Mouse (Mus musculus): ENCODE data around the gene Icam5. TPM values are rescaled to one million over a fixed set of nuclear protein-coding genes. Genes with fewer than 3 reads are reported as not detected.

Icam5 gene
- polyA plus RNA-seq, 1 experiment from 2014 or later = 0.15 TPM

GRCm38 (mm10) chr9:21072641-21073040 is 40.8 kb downstream of the Icam5 start:
- peaks cover 6% of the 10 kb centered on the region for H3K4me1 ChIP-seq (ENCODE audit: control insufficient read depth, insufficient read depth, low read length)
- H3K4me2 ChIP-seq (ENCODE audit: low read depth, low read length) = peak overlapping the region; percentile 78
- H3K9ac ChIP-seq (ENCODE audit: low read length) = peak overlapping the region; percentile 88
- H3K9me3 ChIP-seq (replicated peaks; ENCODE audit: control insufficient read depth, low read length) = no peaks in the 10 kb centered on the region
- peaks cover 20% of the 10 kb centered on the region; the same call in 1 of the 2 replicates for H3K36me3 ChIP-seq (ENCODE audit: control insufficient read depth, insufficient read depth, low read length)
- WGBS = 9% methylated on average over 4 of the region's 4 CpGs
- peak overlapping the region; percentile 69 for H3K4me3 ChIP-seq (replicated peaks; ENCODE audit: low read length)
- no peaks in the 10 kb centered on the region for H3K27me3 ChIP-seq (ENCODE audit: control insufficient read depth, insufficient read depth, low read length)
- peak overlapping the region; percentile 63; the same call in 1 of the 2 replicates for H3K27ac ChIP-seq (ENCODE audit: low read length)
- ATAC-seq (ENCODE audit: insufficient read depth, low FRiP score) = peak; percentile 8; the same call in 1 of the 2 replicates

- Histone ChIP-seq H3K4me1 (ENCODE audit: control insufficient read depth, insufficient read depth, low read length) (peaks cover 6% of the 10 kb centered on the region), H3K9ac (ENCODE audit: low read length) (peak within 1 kb of the TSS; percentile 88), H3K4me3 (replicated peaks; ENCODE audit: low read length) (peak within 1 kb of the TSS; percentile 69), H3K36me3 (ENCODE audit: control insufficient read depth, insufficient read depth, low read length) (peaks cover 22% of the 10 kb centered on the region; the same call in 1 of the 2 replicates), H3K9me3 (replicated peaks; ENCODE audit: control insufficient read depth, low read length) (no peaks in the 10 kb centered on the region), H3K27ac (ENCODE audit: low read length) (peak within 1 kb of the TSS; percentile 63; the same call in 1 of the 2 replicates), H3K4me2 (ENCODE audit: low read depth, low read length) (peak within 1 kb of the TSS; percentile 78), H3K27me3 (ENCODE audit: control insufficient read depth, insufficient read depth, low read length) (no peaks in the 10 kb centered on the region)
- 2% methylated on average over 58 of the region's 58 CpGs for WGBS
- peak; percentile 92 for ATAC-seq (ENCODE audit: insufficient read depth, low FRiP score)
These were observed 41.4 kb downstream of the Icam5 start, which contains the start of the genes Gm49373 and Fdx1l for GRCm38 (mm10) chr9:21073044-21073840. Gm49373 (minus strand) TSS chr9:21073096. Fdx1l (minus strand) TSS chr9:21073614.

GRCm38 (mm10) chr9:21074173-21074572 is 42.3 kb downstream of the Icam5 start:
- 82% methylated on average over 1 of the region's 1 CpGs for WGBS
- Histone ChIP-seq H3K4me2 (ENCODE audit: low read depth, low read length) (no peak overlapping the region), H3K27ac (ENCODE audit: low read length) (no peak overlapping the region), H3K27me3 (ENCODE audit: control insufficient read depth, insufficient read depth, low read length) (no peaks in the 10 kb centered on the region), H3K4me1 (ENCODE audit: control insufficient read depth, insufficient read depth, low read length) (peaks cover 6% of the 10 kb centered on the region), H3K9me3 (replicated peaks; ENCODE audit: control insufficient read depth, low read length) (no peaks in the 10 kb centered on the region), H3K4me3 (replicated peaks; ENCODE audit: low read length) (no peak overlapping the region), H3K36me3 (ENCODE audit: control insufficient read depth, insufficient read depth, low read length) (peaks cover 30% of the 10 kb centered on the region), H3K9ac (ENCODE audit: low read length) (0 out of 2 replicates have a peak overlapping the region, but pooled peaks have one; percentile 12)
- no peak for ATAC-seq (ENCODE audit: insufficient read depth, low FRiP score)

- Histone ChIP-seq H3K36me3 (ENCODE audit: control insufficient read depth, insufficient read depth, low read length) (peaks cover 44% of the 10 kb centered on the region), H3K9ac (ENCODE audit: low read length) (no peak overlapping the region), H3K4me1 (ENCODE audit: control insufficient read depth, insufficient read depth, low read length) (peaks cover 6% of the 10 kb centered on the region), H3K27me3 (ENCODE audit: control insufficient read depth, insufficient read depth, low read length) (no peaks in the 10 kb centered on the region), H3K4me2 (ENCODE audit: low read depth, low read length) (no peak overlapping the region), H3K9me3 (replicated peaks; ENCODE audit: control insufficient read depth, low read length) (no peaks in the 10 kb centered on the region), H3K4me3 (replicated peaks; ENCODE audit: low read length) (no peak overlapping the region), H3K27ac (ENCODE audit: low read length) (no peak overlapping the region)
- 85% methylated on average over 3 of the region's 3 CpGs for WGBS
- no peak for ATAC-seq (ENCODE audit: insufficient read depth, low FRiP score)
These were observed 43.8 kb downstream of the Icam5 start for GRCm38 (mm10) chr9:21075625-21076024.

- no peak overlapping the region for H3K4me3 ChIP-seq (replicated peaks; ENCODE audit: low read length)
- no peak overlapping the region for H3K9ac ChIP-seq (ENCODE audit: low read length)
- H3K4me1 ChIP-seq (ENCODE audit: control insufficient read depth, insufficient read depth, low read length) = no peaks in the 10 kb centered on the region
- no peaks in the 10 kb centered on the region for H3K27me3 ChIP-seq (ENCODE audit: control insufficient read depth, insufficient read depth, low read length)
- H3K4me2 ChIP-seq (ENCODE audit: low read depth, low read length) = no peak overlapping the region
- H3K9me3 ChIP-seq (replicated peaks; ENCODE audit: control insufficient read depth, low read length) = no peaks in the 10 kb centered on the region
- no peak overlapping the region for H3K27ac ChIP-seq (ENCODE audit: low read length)
- peaks cover 43% of the 10 kb centered on the region for H3K36me3 ChIP-seq (ENCODE audit: control insufficient read depth, insufficient read depth, low read length)
- ATAC-seq (ENCODE audit: insufficient read depth, low FRiP score) = no peak
- 83% methylated on average over 9 of the region's 9 CpGs for WGBS
These were observed 49.3 kb downstream of the Icam5 start for GRCm38 (mm10) chr9:21081127-21081526.

GRCm38 (mm10) chr9:21083324-21083723 is 51.5 kb downstream of the Icam5 start:
- Histone ChIP-seq H3K27me3 (ENCODE audit: control insufficient read depth, insufficient read depth, low read length) (no peaks in the 10 kb centered on the region), H3K36me3 (ENCODE audit: control insufficient read depth, insufficient read depth, low read length) (peaks cover 34% of the 10 kb centered on the region), H3K4me3 (replicated peaks; ENCODE audit: low read length) (no peak overlapping the region), H3K4me1 (ENCODE audit: control insufficient read depth, insufficient read depth, low read length) (no peaks in the 10 kb centered on the region), H3K9me3 (replicated peaks; ENCODE audit: control insufficient read depth, low read length) (no peaks in the 10 kb centered on the region), H3K4me2 (ENCODE audit: low read depth, low read length) (no peak overlapping the region), H3K9ac (ENCODE audit: low read length) (no peak overlapping the region), H3K27ac (ENCODE audit: low read length) (no peak overlapping the region)
- ATAC-seq (ENCODE audit: insufficient read depth, low FRiP score) = no peak
- 84% methylated on average over 3 of the region's 3 CpGs for WGBS

MicroRNAs encoded within 50 kb of the gene (microRNA counts, 519-probe panel; counts per million panel counts)
- microRNA mmu-miR-1900 = 2,861 counts per million, percentile 65 among the panel's probes with 10 or more counts

Small RNAs within 50 kb of the gene (microRNA-seq; reads per million reads assigned to microRNA genes)
- gene Mir1900 (not detected), gene Mir7082 (not detected)

Other genes starting within 250 kb of the Icam5 start
- gene Col5a3, start 217.0 kb upstream of the Icam5 start, polyA plus RNA-seq (2015; fragmentation: Nextera tagmentation; extraction: Ambion mirVana) = 3.1 and 3.3 TPM in 2 replicates
- not detected in 2 replicates for gene Rdh8, start 213.6 kb upstream of the Icam5 start, polyA plus RNA-seq (2015; fragmentation: Nextera tagmentation; extraction: Ambion mirVana)
- gene A230050P20Rik, start 163.4 kb upstream of the Icam5 start, polyA plus RNA-seq (2015; fragmentation: Nextera tagmentation; extraction: Ambion mirVana) = 14.2 and 16.8 TPM in 2 replicates
- 8.2 and 9.1 TPM in 2 replicates for gene Angptl6, start 152.3 kb upstream of the Icam5 start, polyA plus RNA-seq (2015; fragmentation: Nextera tagmentation; extraction: Ambion mirVana)
- 74.6 and 77.5 TPM in 2 replicates for gene Ppan, start 143.9 kb upstream of the Icam5 start, polyA plus RNA-seq (2015; fragmentation: Nextera tagmentation; extraction: Ambion mirVana)
- gene Eif3g, start 133.4 kb upstream of the Icam5 start, polyA plus RNA-seq (2015; fragmentation: Nextera tagmentation; extraction: Ambion mirVana) = 272 and 293 TPM in 2 replicates
- 75.5 and 75.7 TPM in 2 replicates for gene Dnmt1, start 72.2 kb upstream of the Icam5 start, polyA plus RNA-seq (2015; fragmentation: Nextera tagmentation; extraction: Ambion mirVana)
- gene S1pr2, start 55.3 kb upstream of the Icam5 start, polyA plus RNA-seq (2015; fragmentation: Nextera tagmentation; extraction: Ambion mirVana) = 38.2 and 39.9 TPM in 2 replicates
- gene Mrpl4, start 29.3 kb upstream of the Icam5 start, polyA plus RNA-seq (2015; fragmentation: Nextera tagmentation; extraction: Ambion mirVana) = 131 and 141 TPM in 2 replicates
- gene Icam1, start 16.1 kb upstream of the Icam5 start, polyA plus RNA-seq (2015; fragmentation: Nextera tagmentation; extraction: Ambion mirVana) = 15.0 and 16.3 TPM in 2 replicates
- gene Icam4, start 2.7 kb upstream of the Icam5 start, polyA plus RNA-seq (2015; fragmentation: Nextera tagmentation; extraction: Ambion mirVana) = 5.9 and 8.6 TPM in 2 replicates
- gene Zglp1, start 35.0 kb downstream of the Icam5 start, polyA plus RNA-seq (2015; fragmentation: Nextera tagmentation; extraction: Ambion mirVana) = 0.46 and 0.89 TPM in 2 replicates
- gene Gm49373, start 41.0 kb downstream of the Icam5 start, polyA plus RNA-seq (2015; fragmentation: Nextera tagmentation; extraction: Ambion mirVana) = 0.26 and 0.49 TPM in 2 replicates
- 48.7 and 49.7 TPM in 2 replicates for gene Fdx1l, start 41.5 kb downstream of the Icam5 start, polyA plus RNA-seq (2015; fragmentation: Nextera tagmentation; extraction: Ambion mirVana)
- 1.2 and 2.1 TPM in 2 replicates for gene Gm38431, start 59.9 kb downstream of the Icam5 start, polyA plus RNA-seq (2015; fragmentation: Nextera tagmentation; extraction: Ambion mirVana)
- gene Raver1, start 59.9 kb downstream of the Icam5 start, polyA plus RNA-seq (2015; fragmentation: Nextera tagmentation; extraction: Ambion mirVana) = 40.3 and 40.8 TPM in 2 replicates
- gene Tyk2, start 99.2 kb downstream of the Icam5 start, polyA plus RNA-seq (2015; fragmentation: Nextera tagmentation; extraction: Ambion mirVana) = 16.7 and 18.2 TPM in 2 replicates
- 250 TPM in 2 replicates for gene Cdc37, start 117.9 kb downstream of the Icam5 start, polyA plus RNA-seq (2015; fragmentation: Nextera tagmentation; extraction: Ambion mirVana)
- gene Pde4a, start 133.6 kb downstream of the Icam5 start, polyA plus RNA-seq (2015; fragmentation: Nextera tagmentation; extraction: Ambion mirVana) = 4.7 TPM in 2 replicates
- 52.5 and 56.4 TPM in 2 replicates for gene Keap1, start 207.3 kb downstream of the Icam5 start, polyA plus RNA-seq (2015; fragmentation: Nextera tagmentation; extraction: Ambion mirVana)
- gene S1pr5, start 216.4 kb downstream of the Icam5 start, polyA plus RNA-seq (2015; fragmentation: Nextera tagmentation; extraction: Ambion mirVana) = 1.8 and 2.0 TPM in 2 replicates
- gene Atg4d, start 233.2 kb downstream of the Icam5 start, polyA plus RNA-seq (2015; fragmentation: Nextera tagmentation; extraction: Ambion mirVana) = 53.3 and 55.7 TPM in 2 replicates

All from stomach, embryonic 16.5 days (tissue).